ENCODE assay signal across 9 mouse cellular contexts in genomic region chr2:118536553-118536952, GRCm38 (mm10). TPM values are rescaled to one million over a fixed set of nuclear protein-coding genes. Genes with fewer than 3 reads are reported as not detected.
DNase-seq lines count a peak whose midpoint lies in the region; ATAC-seq lines count a peak whose summit lies in the region.
"Had no signal": no experiment of that assay in that cellular context is flagged by ENCODE, and none has a peak within 500 bp of the region (broad histone marks: within the 10 kb centered on the region; RNA-seq: fewer than 3 reads in every experiment).

No protein-coding gene starts in this region.

- no peak overlapping the region for H3K27ac ChIP-seq in forebrain, embryonic 11.5 days (ENCODE audit: low read depth, low read length)
- no peak overlapping the region for H3K27ac ChIP-seq in forebrain, embryonic 12.5 days
- 0 out of 2 replicates have a peak overlapping the region, but pooled peaks have one; percentile 33 for H3K27ac ChIP-seq in limb, embryonic 13.5 days

- H3K36me3 ChIP-seq in forebrain, embryonic 11.5 days (ENCODE audit: control insufficient read depth, insufficient read depth, low read length), result no peaks in the 10 kb centered on the region
- H3K36me3 ChIP-seq in forebrain, embryonic 12.5 days (replicated peaks), result no peaks in the 10 kb centered on the region
- peaks cover 32% of the 10 kb centered on the region for H3K36me3 ChIP-seq in limb, embryonic 13.5 days

- H3K4me3 ChIP-seq in forebrain, embryonic 11.5 days (ENCODE audit: low read depth, low read length), result no peak overlapping the region
- H3K4me3 ChIP-seq in forebrain, embryonic 12.5 days (replicated peaks), result no peak overlapping the region
- H3K4me3 ChIP-seq in limb, embryonic 13.5 days, result no peak overlapping the region

- H3K4me1 ChIP-seq in forebrain, embryonic 11.5 days (replicated peaks; ENCODE audit: control insufficient read depth, insufficient read depth, low read length), result peaks cover 26% of the 10 kb centered on the region
- H3K4me1 ChIP-seq in forebrain, embryonic 12.5 days, result peaks cover 41% of the 10 kb centered on the region
- peaks cover 61% of the 10 kb centered on the region for H3K4me1 ChIP-seq in limb, embryonic 13.5 days

- no peak overlapping the region for H3K4me2 ChIP-seq in forebrain, embryonic 11.5 days (ENCODE audit: low read depth, low read length, severe bottlenecking)
- H3K4me2 ChIP-seq in forebrain, embryonic 12.5 days, result no peak overlapping the region
- no peak overlapping the region for H3K4me2 ChIP-seq in limb, embryonic 13.5 days (replicated peaks)

- H3K9me3 ChIP-seq in forebrain, embryonic 11.5 days (ENCODE audit: control insufficient read depth, low read length), result no peaks in the 10 kb centered on the region
- no peaks in the 10 kb centered on the region for H3K9me3 ChIP-seq in forebrain, embryonic 12.5 days
- H3K9me3 ChIP-seq in limb, embryonic 13.5 days, result peaks cover 3% of the 10 kb centered on the region; the same call in 1 of the 2 replicates

- WGBS in forebrain, embryonic 11.5 days, result 85% methylated on average over 8 of the region's 8 CpGs
- 76% methylated on average over 8 of the region's 8 CpGs for WGBS in forebrain, embryonic 12.5 days
- 62% methylated on average over 8 of the region's 8 CpGs for WGBS in limb, embryonic 13.5 days

- no peak for ATAC-seq in forebrain, embryonic 11.5 days (replicated peaks; ENCODE audit: low FRiP score)
- ATAC-seq in forebrain, embryonic 12.5 days (ENCODE audit: low FRiP score), result no peak
- ATAC-seq in limb, embryonic 13.5 days (ENCODE audit: low FRiP score, low read depth), result no peak

- DNase-seq in forebrain, embryonic 11.5 days (ENCODE audit: low spot score), result peak; percentile 43
- DNase-seq in adrenal gland, postnatal 25 days, result peak; percentile 83
- peak; percentile 60 for DNase-seq in heart, adult 8-10 months (ENCODE audit: low spot score)
- DNase-seq in natural killer cell, adult 2 months (ENCODE audit: low spot score in 2 of 2), result no peak
- no peak for DNase-seq in spleen, postnatal 36 days (ENCODE audit: low spot score in 2 of 2)
- no peak for DNase-seq in layer of hippocampus, postnatal 10 days (ENCODE audit: low spot score in 2 of 2)

- H3K9ac ChIP-seq in forebrain, embryonic 11.5 days (ENCODE audit: low read length), result no peak overlapping the region
- H3K9ac ChIP-seq in forebrain, embryonic 12.5 days, result no peak overlapping the region
- H3K9ac ChIP-seq in limb, embryonic 13.5 days, result no peak overlapping the region

- H3K27me3 ChIP-seq in forebrain, embryonic 11.5 days (ENCODE audit: control insufficient read depth, insufficient read depth, low read length), result no peaks in the 10 kb centered on the region
- no peaks in the 10 kb centered on the region for H3K27me3 ChIP-seq in forebrain, embryonic 12.5 days
- H3K27me3 ChIP-seq in limb, embryonic 13.5 days, result no peaks in the 10 kb centered on the region
- H3K27me3 ChIP-seq: CH12.LX had no signal

RNA-seq across cellular contexts. Expression of gene Bmf, which starts 12.9 kb away (rescaled TPM):
- 2.4 and 6.0 TPM in 2 replicates for polyA plus RNA-seq in forebrain, embryonic 11.5 days (2014; fragmentation: Nextera tagmentation; extraction: Ambion mirVana)
- 2.2 and 3.0 TPM in 2 replicates for polyA plus RNA-seq in forebrain, embryonic 12.5 days (2016; fragmentation: Nextera tagmentation; extraction: Ambion mirVana)
- total RNA-seq in adrenal gland, postnatal 25 days (2021), result 13.6 and 24.0 TPM in 2 replicates
- 1 to 10 TPM; 2.8 to 9.8 (median 7.7) TPM for total RNA-seq in heart, adult 8-10 months (2022)
- polyA plus RNA-seq in limb, embryonic 13.5 days (2015; fragmentation: Nextera tagmentation; extraction: Ambion mirVana), result 6.8 and 7.3 TPM in 2 replicates
- total RNA-seq in layer of hippocampus, postnatal 10 days (2021), result 1 to 10 TPM; 2.3 to 4.5 TPM

RNA-seq across cellular contexts. Expression of gene Srp14, which starts 57.0 kb away (rescaled TPM):
- polyA plus RNA-seq in forebrain, embryonic 11.5 days (2014; fragmentation: Nextera tagmentation; extraction: Ambion mirVana), result 239 and 257 TPM in 2 replicates
- polyA plus RNA-seq in forebrain, embryonic 12.5 days (2016; fragmentation: Nextera tagmentation; extraction: Ambion mirVana), result 252 and 263 TPM in 2 replicates
- total RNA-seq in adrenal gland, postnatal 25 days (2021), result 206 and 213 TPM in 2 replicates
- 100 to 1,000 TPM; 124 to 135 (median 133) TPM for total RNA-seq in heart, adult 8-10 months (2022)
- 244 and 249 TPM in 2 replicates for polyA plus RNA-seq in limb, embryonic 13.5 days (2015; fragmentation: Nextera tagmentation; extraction: Ambion mirVana)
- 100 to 1,000 TPM; 171 to 194 TPM for total RNA-seq in layer of hippocampus, postnatal 10 days (2021)

Comparison
In these comparisons a context has a peak if more than half of its experiments do, and no peak if none do; other contexts are left out.
1. DNase-seq: peak in forebrain, embryonic 11.5 days (single experiment), adrenal gland, postnatal 25 days (single experiment) and heart, adult 8-10 months (single experiment); none in natural killer cell, adult 2 months (0 of 2), spleen, postnatal 36 days (0 of 2) and layer of hippocampus, postnatal 10 days (0 of 2).